Comparison of ENCODE assay signal across 9 mouse cellular contexts in genomic region chr17:54298232-54298924, GRCm38 (mm10). TPM values are rescaled to one million over a fixed set of nuclear protein-coding genes. Genes with fewer than 3 reads are reported as not detected.
DNase-seq lines count a peak whose midpoint lies in the region; ATAC-seq lines count a peak whose summit lies in the region.
"Had no signal": no experiment of that assay in that cellular context is flagged by ENCODE, and none has a peak within 500 bp of the region (broad histone marks: within the 10 kb centered on the region; RNA-seq: fewer than 3 reads in every experiment).

No protein-coding gene starts in this region.

- peak overlapping the region; percentile 51 for H3K4me3 ChIP-seq in hindbrain, embryonic 15.5 days
- H3K4me3 ChIP-seq in neural tube, embryonic 11.5 days (ENCODE audit: low read depth, low read length), result peak overlapping the region; percentile 37

- H3K9ac ChIP-seq in hindbrain, embryonic 15.5 days, result peak overlapping the region; percentile 50
- peak overlapping the region; percentile 46 for H3K9ac ChIP-seq in neural tube, embryonic 11.5 days (ENCODE audit: low read length)

- H3K27me3 ChIP-seq in hindbrain, embryonic 15.5 days, result 0 out of 2 replicates have a peak, but pooled peaks cover 4% of the 10 kb centered on the region
- H3K27me3 ChIP-seq in neural tube, embryonic 11.5 days (ENCODE audit: control insufficient read depth, insufficient read depth, low read length), result no peaks in the 10 kb centered on the region
- H3K27me3 ChIP-seq: CH12.LX had no signal

- peak overlapping the region; percentile 98 for H3K4me2 ChIP-seq in hindbrain, embryonic 15.5 days
- H3K4me2 ChIP-seq in neural tube, embryonic 11.5 days (ENCODE audit: low read depth), result peak overlapping the region; percentile 64

- WGBS in hindbrain, embryonic 15.5 days, result 3% methylated on average over 37 of the region's 37 CpGs
- 2% methylated on average over 37 of the region's 37 CpGs for WGBS in neural tube, embryonic 11.5 days

- peak; percentile 3 for DNase-seq in gastrocnemius, postnatal 14 days
- DNase-seq in gastrocnemius, adult 8-10 months (ENCODE audit: low spot score in 2 of 2), result no peak
- DNase-seq in right cerebral cortex, postnatal 10 days (ENCODE audit: low spot score in 2 of 2), result peak; percentile 16 to 17
- no peak for DNase-seq in right cerebral cortex, adult 18-20 months
- DNase-seq in neural tube, embryonic 11.5 days (ENCODE audit: low spot score), result peak; percentile 53
- DNase-seq in gastrocnemius, adult 18-20 months (ENCODE audit: low spot score), result no peak

- no peaks in the 10 kb centered on the region for H3K36me3 ChIP-seq in hindbrain, embryonic 15.5 days
- no peaks in the 10 kb centered on the region for H3K36me3 ChIP-seq in neural tube, embryonic 11.5 days (ENCODE audit: control insufficient read depth, insufficient read depth, low read length)

- H3K4me1 ChIP-seq in hindbrain, embryonic 15.5 days (replicated peaks), result peaks cover 8% of the 10 kb centered on the region
- no peaks in the 10 kb centered on the region for H3K4me1 ChIP-seq in neural tube, embryonic 11.5 days (ENCODE audit: control insufficient read depth, insufficient read depth, low read length)

- no peaks in the 10 kb centered on the region for H3K9me3 ChIP-seq in hindbrain, embryonic 15.5 days
- H3K9me3 ChIP-seq in neural tube, embryonic 11.5 days (ENCODE audit: control insufficient read depth, low read length), result no peaks in the 10 kb centered on the region

- ATAC-seq in hindbrain, embryonic 15.5 days (ENCODE audit: low FRiP score, low read depth), result peak; percentile 82
- ATAC-seq in neural tube, embryonic 11.5 days (ENCODE audit: insufficient read depth, low FRiP score, low TSS enrichment), result peak; percentile 69
- no peak for ATAC-seq in megakaryocyte, adult 5-6 weeks (ENCODE audit: poor library complexity, severe bottlenecking)

- intact Hi-C loops in gastrocnemius, postnatal 14 days (cut with DNase I; ENCODE audit: low total_unique reads), result no loop called here

- no peak overlapping the region for H3K27ac ChIP-seq in hindbrain, embryonic 15.5 days (replicated peaks)
- no peak overlapping the region for H3K27ac ChIP-seq in neural tube, embryonic 11.5 days (ENCODE audit: low read depth, low read length)

RNA-seq across cellular contexts. Expression of gene Slc5a7, which starts 0.5 kb away (rescaled TPM):
- total RNA-seq in gastrocnemius, postnatal 14 days (2021), result not detected
- under 1 TPM in 2 of 4 experiments, not detected in 2; 0.09 to 0.10 TPM for total RNA-seq in gastrocnemius, adult 8-10 months (2022)
- polyA plus RNA-seq in hindbrain, embryonic 15.5 days (2015; fragmentation: Nextera tagmentation; extraction: Ambion mirVana), result 7.6 and 10.0 TPM in 2 replicates
- polyA plus RNA-seq in neural tube, embryonic 11.5 days (2014; fragmentation: Nextera tagmentation; extraction: Ambion mirVana), result 4.2 and 5.5 TPM in 2 replicates
- total RNA-seq in megakaryocyte, adult 5-6 weeks (2015), result not detected in 2 replicates
- not detected in 2 replicates for total RNA-seq in megakaryocyte, adult 5-6 weeks (2017)
- total RNA-seq in gastrocnemius, adult 18-20 months (2021), result under 1 TPM in 1 of 2 experiments, not detected in 1; 0.12 TPM
- total RNA-seq: CH12.LX had no signal

Comparison
In these comparisons a context has a peak if more than half of its experiments do, and no peak if none do; other contexts are left out.
1. DNase-seq: peak in gastrocnemius, postnatal 14 days (single experiment), right cerebral cortex, postnatal 10 days (2 of 2) and neural tube, embryonic 11.5 days (single experiment); none in gastrocnemius, adult 8-10 months (0 of 2), right cerebral cortex, adult 18-20 months (single experiment) and gastrocnemius, adult 18-20 months (single experiment).